Mouse (Mus musculus): Measurements from ENCODE around the gene Creb3l1.

The Creb3l1 gene

GRCm38 (mm10) chr2:91964610-91965204 is 59.6 kb downstream of the Creb3l1 start:
- no peak for DNase-seq (ENCODE audit: low read depth, low spot score)

DNA sequence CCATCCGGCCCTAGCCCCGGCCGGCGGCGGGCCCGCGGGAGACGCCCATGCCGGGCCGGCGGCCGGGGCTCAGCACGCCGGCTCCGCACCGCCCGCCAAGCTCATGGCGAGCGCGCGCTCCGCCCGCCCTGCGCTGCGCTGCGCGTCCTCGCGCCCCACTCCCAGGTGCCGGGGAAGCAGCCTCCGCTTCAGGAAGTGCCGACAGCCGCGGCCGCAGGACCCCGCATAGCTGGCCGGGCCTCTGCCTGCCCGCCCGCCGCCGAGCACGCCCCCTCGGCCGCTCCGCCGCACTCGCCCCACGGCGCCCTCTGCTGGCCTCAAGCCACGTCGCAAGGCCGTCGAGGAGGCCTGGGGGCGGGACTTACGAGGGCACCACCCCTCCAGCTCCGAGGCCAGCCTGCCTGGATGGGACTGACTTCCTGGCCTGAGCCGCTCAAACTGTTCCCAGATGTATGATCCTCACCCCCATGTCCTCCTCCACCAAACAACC is 60.8 kb downstream of the Creb3l1 start:
- peak; percentile 96 for DNase-seq (ENCODE audit: low read depth, low spot score)

DNA sequence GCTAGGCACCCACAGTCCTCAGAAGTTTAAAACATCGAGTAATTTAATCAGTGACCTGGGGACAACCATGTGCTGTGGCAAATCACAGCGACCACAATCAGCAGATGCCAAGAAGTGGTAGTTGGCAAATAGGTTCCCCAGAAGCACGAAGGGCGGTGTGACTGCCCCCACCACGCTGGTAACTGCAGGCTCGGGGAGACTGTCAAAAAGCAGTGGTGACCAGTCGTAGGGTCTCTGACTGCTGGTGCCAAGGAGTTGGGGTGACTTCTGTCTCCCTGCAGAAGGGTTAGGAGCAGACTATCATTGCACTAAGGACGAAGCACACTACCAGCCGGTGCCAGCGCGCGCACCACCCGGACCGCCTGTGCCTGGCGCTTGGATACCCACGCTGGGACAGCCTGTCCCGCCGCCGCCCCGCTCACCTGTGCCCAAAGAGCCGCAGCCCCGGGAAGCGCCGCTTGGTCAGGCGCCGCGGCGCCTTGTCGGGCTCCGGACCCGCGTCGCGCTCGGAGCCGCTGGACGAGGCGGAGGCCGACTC is 61.4 kb downstream of the Creb3l1 start:
- DNase-seq (ENCODE audit: low read depth, low spot score): no peak

GRCm38 (mm10) chr2:91961901-91962761 is 62.2 kb downstream of the Creb3l1 start:
- no peak for DNase-seq (ENCODE audit: low read depth, low spot score)

- DNase-seq (ENCODE audit: low read depth, low spot score): no peak
Measured at GRCm38 (mm10) chr2:91960459-91960858, 63.8 kb downstream of the Creb3l1 start.

GRCm38 (mm10) chr2:91959544-91960410 is 64.5 kb downstream of the Creb3l1 start:
- DNase-seq (ENCODE audit: low read depth, low spot score): peak; percentile 90

DNA sequence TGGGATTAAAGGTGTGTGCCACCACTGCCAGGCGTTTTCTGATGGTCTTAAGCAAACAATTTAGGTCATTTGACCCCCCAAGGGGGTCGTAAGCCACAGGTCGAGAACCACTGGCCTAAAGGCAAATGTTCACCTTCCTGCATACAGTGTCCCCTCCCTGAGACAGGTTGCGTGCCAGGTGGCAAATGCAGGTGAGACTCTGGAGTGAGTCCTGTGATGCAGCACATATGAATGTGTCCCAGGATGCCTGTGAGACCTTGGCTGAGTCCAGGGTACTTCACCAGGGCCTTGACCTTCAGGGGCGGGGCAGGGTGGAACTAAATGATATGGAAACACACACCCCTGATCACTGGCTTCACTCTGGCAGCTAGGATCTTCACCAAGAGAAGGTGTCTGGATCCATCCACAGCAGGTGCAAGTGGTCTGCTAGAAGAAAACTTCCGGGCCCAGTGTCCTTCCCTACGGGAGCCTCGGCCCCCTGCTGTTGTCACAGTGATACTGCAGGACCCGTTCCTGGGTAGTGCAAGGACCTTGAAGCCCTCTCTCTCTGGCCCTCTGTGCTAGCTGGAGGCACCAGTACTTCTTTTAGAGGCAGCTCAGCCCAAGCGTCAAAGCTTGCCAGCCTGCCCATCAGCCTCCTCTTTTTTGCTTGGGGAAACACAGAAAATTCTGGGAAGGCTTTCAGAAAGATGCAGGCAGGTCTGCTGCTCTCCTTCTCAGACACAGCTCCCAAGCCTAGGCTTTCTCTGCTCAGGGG is 65.4 kb downstream of the Creb3l1 start:
- peak; percentile 71 for DNase-seq (ENCODE audit: low read depth, low spot score)

- DNase-seq (ENCODE audit: low read depth, low spot score): no peak
Measured at GRCm38 (mm10) chr2:91958049-91958448, 66.3 kb downstream of the Creb3l1 start.

DNA sequence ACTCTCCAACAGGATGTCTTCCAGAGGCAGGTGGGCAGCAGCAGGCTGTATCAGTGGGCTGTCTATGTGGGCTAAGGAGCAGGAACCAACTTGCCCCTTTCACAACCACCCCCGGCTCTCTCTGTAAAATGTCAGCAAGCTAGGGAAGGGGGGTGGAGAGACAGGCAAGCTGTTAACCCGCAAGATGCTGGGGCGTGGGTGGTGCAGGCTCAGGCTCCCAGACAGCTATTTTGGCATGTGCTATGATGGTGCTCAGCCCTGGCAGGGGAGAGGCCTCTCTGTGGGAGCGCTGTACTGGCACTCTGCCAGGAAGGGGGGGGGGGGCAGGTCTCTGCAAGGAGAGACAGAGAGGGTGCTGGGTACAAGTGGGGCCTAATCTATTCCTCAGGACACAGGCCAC is 67.2 kb downstream of the Creb3l1 start:
- peak; percentile 95 for DNase-seq (ENCODE audit: low read depth, low spot score)

GRCm38 (mm10) chr2:91955875-91956274 is 68.4 kb downstream of the Creb3l1 start:
- no peak for DNase-seq (ENCODE audit: low read depth, low spot score)

DNA sequence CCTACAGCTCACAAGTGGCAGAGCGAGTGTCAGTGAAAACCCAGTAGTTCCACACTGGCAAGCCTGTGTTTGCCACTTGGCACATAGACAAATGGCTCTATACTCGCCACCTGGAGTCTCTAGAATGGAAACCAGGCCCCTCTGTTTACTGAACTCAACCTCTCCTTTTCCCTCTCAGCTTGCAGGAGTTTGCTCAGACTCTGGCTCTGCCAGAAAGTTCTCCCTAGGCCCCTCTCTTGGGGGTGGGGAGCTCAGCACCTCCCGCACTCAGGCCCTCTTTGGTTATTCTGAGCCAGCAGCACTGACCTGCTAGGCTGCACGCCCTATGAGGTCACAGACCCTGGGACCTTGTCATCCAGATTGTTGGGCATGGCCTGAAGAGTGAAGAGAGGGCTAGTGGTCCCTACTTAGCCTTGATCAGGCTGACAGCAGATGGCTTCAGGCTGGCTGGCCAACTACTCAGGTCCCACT is 69.1 kb downstream of the Creb3l1 start:
- peak; percentile 79 for DNase-seq (ENCODE audit: low read depth, low spot score)

DNA sequence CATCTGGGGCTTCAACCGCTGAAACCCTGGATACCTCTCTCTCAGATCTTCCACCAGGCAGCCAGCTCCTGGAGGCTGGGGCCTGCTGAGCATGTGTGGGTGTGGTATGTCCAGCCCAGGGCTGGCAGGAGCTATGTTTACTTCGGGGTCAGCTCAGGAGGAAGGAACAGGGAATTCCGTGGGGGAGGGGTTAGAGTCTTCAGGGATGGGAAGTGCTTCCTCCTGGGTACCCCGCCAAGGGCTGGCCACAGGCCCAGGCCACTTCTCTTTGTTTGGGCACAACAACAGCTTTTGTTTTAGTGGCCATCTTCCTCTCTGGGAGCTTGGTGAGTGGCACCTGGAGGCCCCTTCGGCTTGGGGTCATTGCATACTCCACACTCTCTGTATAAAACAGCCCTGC is 70.5 kb downstream of the Creb3l1 start:
- DNase-seq (ENCODE audit: low read depth, low spot score): peak; percentile 70

DNA sequence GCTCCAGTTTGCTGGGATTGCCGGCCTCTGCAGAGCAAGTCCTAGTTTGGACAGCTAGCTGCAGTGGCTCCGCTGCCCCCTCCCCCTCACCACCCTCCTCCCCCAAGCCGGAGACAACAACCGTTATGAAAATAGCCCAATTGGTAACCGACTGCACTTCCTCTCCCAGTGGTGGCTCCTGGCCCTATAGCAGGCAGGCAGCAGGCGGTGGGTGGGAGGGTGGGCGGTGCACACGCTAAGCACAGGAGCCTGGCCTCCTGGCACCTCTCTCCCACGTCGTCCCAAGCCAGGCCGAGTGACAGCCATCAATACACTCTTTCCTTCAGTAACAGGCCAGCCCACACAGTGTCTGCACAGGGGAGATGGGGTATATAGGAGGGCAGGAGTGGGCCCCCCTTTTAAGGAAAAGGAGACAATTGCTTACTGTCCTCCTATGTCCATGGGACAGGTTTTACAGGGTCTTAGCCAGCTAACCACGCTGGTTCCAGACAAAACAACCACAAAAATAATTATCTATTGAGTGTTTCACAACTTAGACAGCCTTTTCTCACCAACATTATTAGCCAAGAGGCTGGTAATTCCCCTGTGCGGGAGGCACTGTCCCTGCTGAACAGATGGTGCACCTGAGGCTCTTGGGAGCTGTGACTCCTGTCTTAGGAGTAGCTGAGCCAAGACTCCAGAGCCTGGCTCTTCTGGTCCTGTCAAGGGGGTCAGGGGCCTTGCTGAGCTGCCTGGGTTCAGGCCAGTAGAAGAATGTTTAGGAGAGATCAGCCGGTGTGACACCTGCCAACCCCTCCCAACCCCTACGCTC is 73.8 kb downstream of the Creb3l1 start:
- DNase-seq (ENCODE audit: low read depth, low spot score): peak; percentile 97

- DNase-seq (ENCODE audit: low read depth, low spot score): peak; percentile 78
Measured at GRCm38 (mm10) chr2:91949411-91950274, 74.7 kb downstream of the Creb3l1 start.

DNA sequence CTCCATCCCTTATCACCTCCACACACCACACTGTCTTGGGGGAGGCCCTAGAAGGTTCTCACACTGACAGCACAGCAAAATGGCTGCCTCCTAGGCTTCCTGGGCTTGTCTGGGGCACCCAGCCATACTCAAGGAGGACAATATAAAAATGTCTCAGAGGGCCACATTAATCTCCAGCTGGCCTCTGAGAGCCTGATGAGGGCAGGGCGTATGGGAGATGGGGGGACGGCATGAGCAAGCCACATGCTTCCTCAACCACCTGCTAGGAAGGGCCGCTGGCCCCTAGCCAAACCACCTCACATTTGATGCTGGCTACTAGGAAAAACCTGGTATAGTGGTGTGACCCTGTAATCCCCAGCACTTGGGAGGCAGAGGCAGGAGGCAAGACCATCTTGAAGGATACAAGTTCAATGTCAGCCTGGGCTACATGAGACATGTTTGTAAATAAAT is 75.5 kb downstream of the Creb3l1 start:
- DNase-seq (ENCODE audit: low read depth, low spot score): no peak

GRCm38 (mm10) chr2:91948151-91948509 is 76.2 kb downstream of the Creb3l1 start:
- DNase-seq (ENCODE audit: low read depth, low spot score): no peak

DNA sequence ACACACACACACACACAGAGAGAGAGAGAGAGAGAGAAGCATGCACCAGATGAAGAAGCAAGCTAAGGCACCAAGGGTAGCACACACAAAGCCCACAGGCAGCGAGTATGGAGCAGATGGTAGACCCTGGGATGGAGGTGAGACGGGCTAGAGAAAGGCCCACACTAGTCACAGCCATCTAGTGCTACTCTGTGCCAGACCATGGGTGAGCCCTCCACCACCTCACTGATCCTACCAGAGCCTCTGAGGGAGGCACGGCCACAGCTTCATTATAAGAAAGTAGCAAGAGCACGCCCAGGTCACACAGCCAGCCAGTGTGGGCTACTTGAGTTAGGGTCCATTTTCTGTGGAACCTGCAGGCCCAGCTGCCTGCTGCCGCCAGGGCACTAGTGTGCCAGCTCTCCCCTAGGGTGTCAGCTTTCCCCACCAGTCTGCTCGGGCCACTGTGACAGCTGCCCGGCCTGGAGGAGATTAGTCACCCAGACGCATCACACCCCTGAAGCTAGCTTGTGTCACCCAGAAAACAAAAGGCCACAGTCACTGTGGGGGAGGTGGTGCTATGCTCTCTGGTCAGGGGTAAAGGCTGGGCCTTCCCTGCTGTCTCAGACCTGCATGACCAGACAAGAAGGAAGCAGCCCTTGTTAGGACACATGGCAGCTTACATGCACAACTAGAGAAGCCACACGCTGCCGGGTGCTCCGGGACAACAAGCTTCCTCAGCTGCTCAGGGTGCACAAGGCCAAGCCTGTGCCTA is 76.7 kb downstream of the Creb3l1 start:
- peak; percentile 91 for DNase-seq (ENCODE audit: low read depth, low spot score)

- peak; percentile 67 for DNase-seq (ENCODE audit: low read depth, low spot score)
Measured at GRCm38 (mm10) chr2:91946836-91947235, 77.5 kb downstream of the Creb3l1 start.
